Mouse (Mus musculus): ENCODE results near the gene Asns. TPM values are rescaled to one million over a fixed set of nuclear protein-coding genes. Genes with fewer than 3 reads are reported as not detected.

The Asns gene
- total and polyA plus RNA-seq, 2 experiments from 2014 or later, result 8.7 to 16.3 TPM

- Histone ChIP-seq H3K9ac (replicated peaks; ENCODE audit: low read depth, low read length) (no peak overlapping the region), H3K4me2 (ENCODE audit: low read depth, low read length) (no peak overlapping the region; the same call in 1 of the 2 replicates), H3K27me3 (ENCODE audit: control insufficient read depth, insufficient read depth, low read length) (no peaks in the 10 kb centered on the region; the same call in 1 of the 2 replicates), H3K4me1 (ENCODE audit: control insufficient read depth, insufficient read depth) (no peaks in the 10 kb centered on the region), H3K9me3 (replicated peaks; ENCODE audit: control insufficient read depth, low read length) (no peaks in the 10 kb centered on the region), H3K36me3 (replicated peaks; ENCODE audit: control insufficient read depth, insufficient read depth, low read length) (no peaks in the 10 kb centered on the region), H3K4me3 (ENCODE audit: low read depth, low read length) (no peak overlapping the region), H3K27ac (ENCODE audit: low read depth) (no peak overlapping the region)
- DNase-seq (ENCODE audit: low spot score) (no peak), ATAC-seq (ENCODE audit: insufficient read depth, low read depth) (no peak)
- TF ChIP-seq CTCF (IDR thresholded peaks at IDR 0.05; ENCODE audit: low read depth) (no peak), EP300 (IDR thresholded peaks at IDR 0.05; ENCODE audit: low read depth) (no peak)
- WGBS, result 68% methylated on average over 5 of the region's 5 CpGs
Measured at GRCm38 (mm10) chr6:7693666-7694065, 612 bp upstream of the Asns start.

DNA sequence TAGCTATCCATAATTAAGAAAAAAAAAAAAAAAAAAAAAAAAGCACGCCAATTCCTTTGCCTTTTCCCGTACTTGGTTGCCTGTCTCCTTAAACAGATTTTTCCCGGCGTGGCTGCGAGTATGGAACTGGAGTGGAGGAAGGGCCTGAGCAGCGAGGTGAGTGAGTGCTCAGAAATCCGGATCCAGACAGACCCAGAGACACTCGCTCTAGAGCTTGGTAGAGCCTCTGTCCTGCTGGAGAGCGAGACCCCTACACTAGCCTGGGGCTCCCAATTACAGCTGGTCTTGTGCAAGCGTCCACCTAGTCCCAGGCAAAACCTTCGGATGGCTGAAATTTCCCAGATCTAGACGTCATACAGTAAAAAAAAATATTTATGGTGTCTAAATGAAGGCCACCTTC is 603 bp downstream of the Asns start:
- H3K27me3 ChIP-seq (ENCODE audit: control insufficient read depth, insufficient read depth, low read length), result no peaks in the 10 kb centered on the region; the same call in 1 of the 2 replicates
- DNase-seq (ENCODE audit: low spot score) (peak; percentile 12), ATAC-seq (ENCODE audit: insufficient read depth, low read depth) (peak; percentile 53; the same call in 1 of the 2 replicates)
- H3K4me2 ChIP-seq (ENCODE audit: low read depth, low read length), result peak overlapping the region; percentile 89
- H3K9me3 ChIP-seq (replicated peaks; ENCODE audit: control insufficient read depth, low read length), result no peaks in the 10 kb centered on the region
- H3K36me3 ChIP-seq (replicated peaks; ENCODE audit: control insufficient read depth, insufficient read depth, low read length), result no peaks in the 10 kb centered on the region
- WGBS, result 2% methylated on average over 12 of the region's 12 CpGs
- peak overlapping the region; percentile 61 for H3K4me3 ChIP-seq (ENCODE audit: low read depth, low read length)
- H3K9ac ChIP-seq (replicated peaks; ENCODE audit: low read depth, low read length), result peak overlapping the region; percentile 12; the same call in 1 of the 2 replicates
- no peak for TF ChIP-seq EP300 (IDR thresholded peaks at IDR 0.05; ENCODE audit: low read depth)
- TF ChIP-seq CTCF (IDR thresholded peaks at IDR 0.05; ENCODE audit: low read depth), result no peak
- H3K27ac ChIP-seq (ENCODE audit: low read depth), result no peak overlapping the region
- no peaks in the 10 kb centered on the region for H3K4me1 ChIP-seq (ENCODE audit: control insufficient read depth, insufficient read depth)

DNA sequence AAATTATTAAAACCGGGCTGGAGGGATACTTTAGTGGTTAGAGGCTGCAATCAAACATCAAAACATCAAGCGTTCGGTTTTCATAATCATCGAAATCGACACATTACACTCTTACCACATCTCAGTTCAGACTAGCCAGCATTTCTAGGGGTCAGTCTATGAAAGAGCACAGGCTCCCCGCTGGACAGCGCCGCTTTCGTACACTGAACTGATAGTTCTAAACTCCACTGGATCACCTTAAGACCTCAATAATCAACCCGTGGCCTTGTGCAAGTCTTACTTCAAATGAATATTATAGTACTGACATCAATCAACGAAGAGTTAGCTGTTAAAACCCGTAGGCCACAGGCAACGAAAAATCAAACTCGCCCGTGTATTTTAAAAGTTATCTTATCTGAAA is 1.0 kb downstream of the Asns start:
- no peak for TF ChIP-seq EP300 (IDR thresholded peaks at IDR 0.05; ENCODE audit: low read depth)
- TF ChIP-seq CTCF (IDR thresholded peaks at IDR 0.05; ENCODE audit: low read depth), result no peak
- no peaks in the 10 kb centered on the region for H3K9me3 ChIP-seq (replicated peaks; ENCODE audit: control insufficient read depth, low read length)
- H3K4me3 ChIP-seq (ENCODE audit: low read depth, low read length), result peak overlapping the region; percentile 61
- H3K4me1 ChIP-seq (ENCODE audit: control insufficient read depth, insufficient read depth), result no peaks in the 10 kb centered on the region
- H3K36me3 ChIP-seq (replicated peaks; ENCODE audit: control insufficient read depth, insufficient read depth, low read length), result no peaks in the 10 kb centered on the region
- WGBS, result 39% methylated on average over 15 of the region's 15 CpGs
- DNase-seq (ENCODE audit: low spot score) (no peak), ATAC-seq (ENCODE audit: insufficient read depth, low read depth) (no peak)
- no peak overlapping the region for H3K9ac ChIP-seq (replicated peaks; ENCODE audit: low read depth, low read length)
- H3K4me2 ChIP-seq (ENCODE audit: low read depth, low read length), result peak overlapping the region; percentile 89
- H3K27me3 ChIP-seq (ENCODE audit: control insufficient read depth, insufficient read depth, low read length), result no peaks in the 10 kb centered on the region; the same call in 1 of the 2 replicates
- no peak overlapping the region for H3K27ac ChIP-seq (ENCODE audit: low read depth)

GRCm38 (mm10) chr6:7690456-7690855 is 2.6 kb downstream of the Asns start:
- H3K9me3 ChIP-seq (replicated peaks; ENCODE audit: control insufficient read depth, low read length), result no peaks in the 10 kb centered on the region
- WGBS, result 76% methylated on average over 9 of the region's 9 CpGs
- DNase-seq (ENCODE audit: low spot score), result no peak
- no peaks in the 10 kb centered on the region; the same call in 1 of the 2 replicates for H3K27me3 ChIP-seq (ENCODE audit: control insufficient read depth, insufficient read depth, low read length)
- no peak for ATAC-seq (ENCODE audit: insufficient read depth, low read depth)
- H3K27ac ChIP-seq (ENCODE audit: low read depth), result no peak overlapping the region
- no peaks in the 10 kb centered on the region for H3K36me3 ChIP-seq (replicated peaks; ENCODE audit: control insufficient read depth, insufficient read depth, low read length)
- no peak overlapping the region for H3K4me3 ChIP-seq (ENCODE audit: low read depth, low read length)
- TF ChIP-seq CTCF (IDR thresholded peaks at IDR 0.05; ENCODE audit: low read depth) (no peak), EP300 (IDR thresholded peaks at IDR 0.05; ENCODE audit: low read depth) (no peak)
- H3K4me1 ChIP-seq (ENCODE audit: control insufficient read depth, insufficient read depth), result no peaks in the 10 kb centered on the region
- no peak overlapping the region for H3K4me2 ChIP-seq (ENCODE audit: low read depth, low read length)
- H3K9ac ChIP-seq (replicated peaks; ENCODE audit: low read depth, low read length), result no peak overlapping the region

DNA sequence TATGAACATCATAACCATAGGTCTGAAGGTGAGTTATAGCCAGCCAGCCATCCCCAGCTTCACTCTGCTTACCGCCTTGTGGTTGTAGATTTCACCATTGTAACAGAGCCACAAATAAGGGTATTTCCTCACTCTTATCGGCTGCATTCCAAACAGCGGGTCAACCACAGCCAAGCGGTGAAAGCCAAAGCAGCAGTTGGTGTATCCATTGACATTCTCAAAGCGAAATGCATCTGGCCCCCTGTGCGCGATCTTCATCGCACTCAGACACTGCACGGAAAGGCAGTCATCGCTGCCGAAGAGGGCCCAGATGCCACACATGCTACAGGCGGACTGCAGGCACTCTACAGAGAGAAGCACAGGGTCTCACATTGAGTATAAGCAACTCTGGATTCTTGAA is 3.9 kb downstream of the Asns start:
- 70% methylated on average over 12 of the region's 12 CpGs for WGBS
- no peak overlapping the region for H3K27ac ChIP-seq (ENCODE audit: low read depth)
- H3K9ac ChIP-seq (replicated peaks; ENCODE audit: low read depth, low read length), result no peak overlapping the region
- ATAC-seq (ENCODE audit: insufficient read depth, low read depth) (no peak), DNase-seq (ENCODE audit: low spot score) (no peak)
- no peaks in the 10 kb centered on the region for H3K27me3 ChIP-seq (ENCODE audit: control insufficient read depth, insufficient read depth, low read length)
- no peaks in the 10 kb centered on the region for H3K4me1 ChIP-seq (ENCODE audit: control insufficient read depth, insufficient read depth)
- no peaks in the 10 kb centered on the region for H3K9me3 ChIP-seq (replicated peaks; ENCODE audit: control insufficient read depth, low read length)
- no peak overlapping the region for H3K4me3 ChIP-seq (ENCODE audit: low read depth, low read length)
- no peaks in the 10 kb centered on the region for H3K36me3 ChIP-seq (replicated peaks; ENCODE audit: control insufficient read depth, insufficient read depth, low read length)
- no peak overlapping the region for H3K4me2 ChIP-seq (ENCODE audit: low read depth, low read length)
- TF ChIP-seq EP300 (IDR thresholded peaks at IDR 0.05; ENCODE audit: low read depth), result no peak
- TF ChIP-seq CTCF (IDR thresholded peaks at IDR 0.05; ENCODE audit: low read depth), result no peak

- Histone ChIP-seq H3K36me3 (replicated peaks; ENCODE audit: control insufficient read depth, insufficient read depth, low read length) (no peaks in the 10 kb centered on the region), H3K27ac (ENCODE audit: low read depth) (no peak overlapping the region), H3K9ac (replicated peaks; ENCODE audit: low read depth, low read length) (no peak overlapping the region), H3K27me3 (ENCODE audit: control insufficient read depth, insufficient read depth, low read length) (no peaks in the 10 kb centered on the region), H3K4me1 (ENCODE audit: control insufficient read depth, insufficient read depth) (no peaks in the 10 kb centered on the region), H3K4me3 (ENCODE audit: low read depth, low read length) (no peak overlapping the region), H3K9me3 (replicated peaks; ENCODE audit: control insufficient read depth, low read length) (no peaks in the 10 kb centered on the region), H3K4me2 (ENCODE audit: low read depth, low read length) (no peak overlapping the region)
- no peak for TF ChIP-seq CTCF (IDR thresholded peaks at IDR 0.05; ENCODE audit: low read depth)
- TF ChIP-seq EP300 (IDR thresholded peaks at IDR 0.05; ENCODE audit: low read depth), result no peak
- ATAC-seq (ENCODE audit: insufficient read depth, low read depth) (no peak), DNase-seq (ENCODE audit: low spot score) (no peak)
- WGBS, result 48% methylated on average over 2 of the region's 2 CpGs
Measured at GRCm38 (mm10) chr6:7686047-7686446, 7.0 kb downstream of the Asns start.

All from heart, postnatal 0 days (tissue).